Mouse (Mus musculus) ES-Bruce4 (cell line): ENCODE measurements around the gene Map3k15.

Source experiments
- CTCF ChIP-seq: IDR thresholded peaks from one replicate; pipeline ENCODE4 v1.8.1; 2011; ENCODE audit warnings: low read depth, low read length
- POLR2A ChIP-seq: IDR thresholded peaks from one replicate; pipeline ENCODE4 v1.8.1; 2011; ENCODE audit warnings: low read length; ENCODE audit not compliant: insufficient read depth

DNA sequence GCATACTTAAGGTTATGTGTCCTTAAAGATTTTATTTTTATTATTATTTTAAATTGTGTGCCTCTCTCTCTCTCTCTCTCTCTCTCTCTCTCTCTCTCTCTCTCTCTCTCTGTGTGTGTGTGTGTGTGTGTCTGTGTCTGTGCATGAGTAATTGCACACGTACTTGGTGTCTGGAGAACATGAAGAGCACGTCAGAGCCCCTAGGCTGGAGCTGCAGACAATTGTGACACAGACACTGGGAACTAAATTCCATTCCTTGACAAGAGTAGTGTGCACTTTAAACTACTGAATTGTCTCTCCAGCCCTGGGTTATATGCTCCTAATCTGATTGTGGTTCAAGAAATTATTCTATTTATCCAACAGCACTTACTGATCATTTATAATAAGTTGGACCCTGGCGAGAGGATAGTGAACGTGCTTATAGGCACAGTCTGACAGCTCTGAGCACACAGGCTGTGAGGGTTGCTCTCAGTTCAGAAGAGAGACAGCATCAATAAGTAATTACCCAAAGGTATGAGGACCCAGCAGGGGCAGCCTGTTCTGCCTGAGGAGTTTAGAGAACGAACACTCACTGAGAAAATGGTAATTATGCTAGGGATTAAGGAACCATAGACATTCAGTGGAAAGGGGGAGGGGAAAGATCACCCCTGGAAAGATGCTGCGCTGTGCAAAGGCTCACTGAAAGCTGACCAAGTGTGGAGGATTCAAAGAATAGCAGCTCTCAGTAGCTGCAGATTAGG, 178.2 kb downstream of the Map3k15 start:
- TF ChIP-seq POLR2A (no peak), CTCF (no peak)
